Mouse (Mus musculus) small intestine, adult 2 months (tissue): ENCODE results near the gene Wnt10a. TPM values are rescaled to one million over a fixed set of nuclear protein-coding genes. Genes with fewer than 3 reads are reported as not detected.
A peak's percentile ranks its signal among the peaks of the same experiment; 100 is the strongest.

Experiments used
- H3K27ac ChIP-seq: fragments of 200-500 bp; 2 replicates; pipeline ENCODE4 v1.5.1; 2012; ENCODE audit warnings: low read depth, low read length, control low read depth, inconsistent platforms; ENCODE audit not compliant: insufficient read depth
- H3K27me3 ChIP-seq: fragments of 200-500 bp; 2 replicates; pipeline ENCODE4 v1.6.1; 2012; ENCODE audit warnings: mild to moderate bottlenecking, moderate library complexity, low read length, inconsistent platforms; ENCODE audit not compliant: control insufficient read depth, insufficient read depth
- H3K36me3 ChIP-seq: fragments of 200-500 bp; 2 replicates; pipeline ENCODE4 v1.6.1; 2012; ENCODE audit warnings: mild to moderate bottlenecking, low read length, control low read depth, inconsistent platforms; ENCODE audit not compliant: control insufficient read depth, insufficient read depth
- H3K4me1 ChIP-seq: fragments of 200-500 bp; 2 replicates; pipeline ENCODE4 v1.6.1; 2012; ENCODE audit warnings: low read length, inconsistent platforms, mixed read lengths; ENCODE audit not compliant: control insufficient read depth, insufficient read depth, insufficient read length
- H3K4me3 ChIP-seq: fragments of 200-500 bp; 2 replicates; pipeline ENCODE4 v1.5.1; 2012; ENCODE audit warnings: low read depth, mild to moderate bottlenecking, control low read depth, inconsistent platforms, low read length, moderate library complexity
- CTCF ChIP-seq: fragments of 200-500 bp; IDR thresholded peaks from 2 replicates; pipeline ENCODE4 v1.5.1; 2012; ENCODE audit warnings: low read depth, mild to moderate bottlenecking, control low read depth, inconsistent platforms, low read length, moderate library complexity, mixed read lengths; ENCODE audit not compliant: insufficient replicate concordance, insufficient read length; ENCODE audit errors: extremely low read depth
- POLR2A ChIP-seq: fragments of 200-500 bp; IDR thresholded peaks from 2 replicates; pipeline ENCODE4 v1.6.1; 2012; ENCODE audit warnings: low read depth, mild to moderate bottlenecking, control low read depth, inconsistent platforms, low read length, moderate library complexity
- WGBS: fragments of 180-500 bp; shearing (Covaris S2); methylation state at CpG from one replicate; pipeline ENCODE4 v1.1.7; 2018; 5-methylcytosine and 5-hydroxymethylcytosine counted together
- polyA plus RNA-seq: library from polyadenylated mRNA; depleted of rRNA; stranded (reverse); fragments of >200 nt; gene quantifications from 2 replicates; pipeline ENCODE4 v1.2.3, GENCODE M21; 2012; rRNA removed

Gene Wnt10a
- 0.14 and 0.57 TPM in 2 replicates for polyA plus RNA-seq

DNA sequence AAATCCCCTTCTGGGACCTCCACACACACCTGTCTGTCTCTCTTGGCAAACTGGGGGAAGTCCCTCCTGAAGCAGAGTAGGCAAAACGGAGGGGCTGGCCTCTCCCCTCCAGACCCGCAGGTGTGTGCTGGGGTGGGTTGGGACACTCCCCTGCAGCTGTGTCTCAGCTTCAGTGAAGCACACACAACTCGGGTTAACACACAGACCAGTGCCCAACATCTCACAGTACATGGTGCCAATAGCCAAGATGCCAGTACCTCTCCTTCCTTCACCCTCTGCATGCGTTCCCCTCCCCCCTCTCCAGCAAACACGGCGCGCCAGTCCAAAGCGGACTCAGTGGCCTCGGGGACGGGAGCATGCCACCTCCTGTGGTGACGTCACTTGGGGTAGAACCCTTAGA, at the start of gene Wnt10a:
Gene Wnt10a (plus strand): TSS at position 268 of the 400 bp plus-strand sequence.
- H3K4me3 ChIP-seq: peak within 1 kb of the TSS; percentile 29; the same call in 1 of the 2 replicates
- peaks cover 65% of the 10 kb centered on the region for H3K27me3 ChIP-seq
- H3K36me3 ChIP-seq: no peaks in the 10 kb centered on the region
- TF ChIP-seq CTCF: no peak
- no peak for TF ChIP-seq POLR2A
- WGBS: 3% methylated on average over 11 of the region's 11 CpGs
- H3K27ac ChIP-seq: no peak within 1 kb of the TSS
- H3K4me1 ChIP-seq: no peaks in the 10 kb centered on the region; the same call in 1 of the 2 replicates

DNA sequence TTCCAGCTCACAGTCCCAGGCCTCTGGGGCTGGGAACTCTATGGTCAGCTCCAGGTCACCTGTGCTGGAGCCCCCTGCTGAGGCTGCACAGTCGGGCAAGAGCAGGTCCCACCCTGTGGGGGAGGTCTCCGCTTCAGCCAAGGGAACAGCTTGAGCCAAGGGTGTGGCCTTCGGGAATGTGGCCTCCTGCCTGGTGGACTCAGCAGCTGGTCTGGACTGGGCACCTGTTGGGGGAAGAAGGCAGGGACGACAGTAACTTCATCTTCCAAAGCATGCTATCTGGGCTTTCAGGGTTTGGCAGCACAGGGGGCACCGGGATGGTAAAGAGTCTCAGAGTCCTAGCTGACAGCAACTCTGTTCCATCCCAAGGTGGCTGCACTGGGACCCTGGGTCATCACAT, 44.0 kb upstream of the Wnt10a start:
- H3K4me3 ChIP-seq: no peak overlapping the region
- no peaks in the 10 kb centered on the region for H3K27me3 ChIP-seq
- WGBS: 61% methylated on average over 5 of the region's 5 CpGs
- H3K4me1 ChIP-seq: peaks cover 20% of the 10 kb centered on the region
- H3K27ac ChIP-seq: no peak overlapping the region
- TF ChIP-seq POLR2A (no peak), CTCF (no peak)
- no peaks in the 10 kb centered on the region for H3K36me3 ChIP-seq

DNA sequence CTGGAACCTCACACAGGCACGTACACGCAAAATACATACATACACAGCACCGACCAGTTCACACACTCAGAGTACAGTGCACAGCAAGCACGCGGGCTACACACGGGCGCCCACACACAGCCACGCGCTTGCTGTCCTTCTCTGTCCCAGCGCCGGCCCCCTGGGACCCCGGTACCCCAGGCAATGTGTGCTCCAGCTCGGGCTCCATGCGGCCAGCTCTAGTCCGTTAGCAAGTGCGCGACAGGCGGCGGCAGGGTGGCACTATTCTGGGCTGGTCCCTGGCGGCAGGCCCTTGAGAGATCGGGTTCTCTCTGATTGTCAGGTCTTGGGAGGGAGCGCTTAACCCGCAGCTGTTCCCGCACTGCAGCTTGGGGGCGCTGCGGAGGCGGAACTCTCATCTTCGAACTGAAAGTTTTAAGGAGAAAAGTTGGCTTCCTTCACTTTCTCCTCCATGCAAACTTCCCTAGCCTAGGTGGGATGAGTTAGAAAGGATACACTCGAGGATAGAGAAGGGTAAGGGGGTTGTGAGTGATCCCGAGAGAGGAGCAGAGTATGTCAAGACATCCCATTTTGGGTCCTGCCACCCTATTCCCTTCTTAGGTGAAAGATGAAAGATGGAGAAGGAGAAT, 42.6 kb upstream of the Wnt10a start, which contains the start of gene Prkag3:
Gene Prkag3 (minus strand): TSS at position 579 of the 629 bp plus-strand sequence.
- H3K27ac ChIP-seq: no peak within 1 kb of the TSS
- no peak for TF ChIP-seq POLR2A
- TF ChIP-seq CTCF: peak; percentile 67; the same call in 1 of the 2 replicates
- H3K36me3 ChIP-seq: no peaks in the 10 kb centered on the region
- H3K4me1 ChIP-seq: peaks cover 27% of the 10 kb centered on the region
- no peaks in the 10 kb centered on the region for H3K27me3 ChIP-seq
- 14% methylated on average over 30 of the region's 30 CpGs for WGBS
- peak within 1 kb of the TSS; percentile 46 for H3K4me3 ChIP-seq

DNA sequence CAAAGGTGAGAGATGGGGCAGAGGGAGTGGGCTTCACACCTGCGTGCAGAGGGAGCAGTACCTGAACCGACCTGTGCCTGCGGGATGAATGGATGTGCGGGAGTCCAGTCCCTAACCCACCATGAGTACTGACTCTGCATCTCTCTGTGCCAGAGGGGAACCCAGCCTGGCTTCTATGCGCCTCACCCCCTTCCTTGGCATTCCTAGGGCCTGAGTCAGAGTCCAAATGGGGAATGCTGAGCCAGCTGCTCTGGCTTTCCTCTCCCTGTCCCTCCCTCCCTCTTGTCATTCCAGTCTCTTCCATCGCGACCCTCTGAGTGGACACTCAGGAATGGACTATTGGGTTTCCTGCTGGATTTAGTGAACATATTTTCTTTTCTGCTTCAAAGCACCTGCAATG, 42.0 kb upstream of the Wnt10a start:
- no peak for TF ChIP-seq CTCF
- TF ChIP-seq POLR2A: no peak
- Histone ChIP-seq H3K4me1 (peaks cover 32% of the 10 kb centered on the region), H3K36me3 (no peaks in the 10 kb centered on the region), H3K4me3 (no peak overlapping the region), H3K27me3 (no peaks in the 10 kb centered on the region), H3K27ac (no peak overlapping the region)
- 53% methylated on average over 7 of the region's 7 CpGs for WGBS

DNA sequence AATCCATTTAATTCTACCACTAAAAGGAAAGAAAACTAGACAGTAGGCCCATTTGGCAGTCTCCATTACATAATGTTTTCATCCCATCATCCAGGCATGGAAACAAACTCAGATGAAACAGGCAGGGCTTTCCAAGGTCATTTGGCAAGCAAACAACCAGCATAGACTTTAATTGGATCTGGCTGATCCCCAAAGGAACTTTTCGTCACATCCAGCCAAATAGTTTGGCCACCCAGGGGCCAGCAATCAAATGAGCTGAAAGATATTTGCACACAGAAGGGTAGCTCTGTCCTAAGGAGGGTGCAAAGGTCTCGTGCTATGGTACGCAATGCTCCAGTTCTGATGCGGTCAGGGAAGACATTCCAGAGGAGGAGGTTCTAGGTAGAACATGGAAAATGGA, 40.6 kb upstream of the Wnt10a start:
- peak overlapping the region; percentile 70 for H3K27ac ChIP-seq

DNA sequence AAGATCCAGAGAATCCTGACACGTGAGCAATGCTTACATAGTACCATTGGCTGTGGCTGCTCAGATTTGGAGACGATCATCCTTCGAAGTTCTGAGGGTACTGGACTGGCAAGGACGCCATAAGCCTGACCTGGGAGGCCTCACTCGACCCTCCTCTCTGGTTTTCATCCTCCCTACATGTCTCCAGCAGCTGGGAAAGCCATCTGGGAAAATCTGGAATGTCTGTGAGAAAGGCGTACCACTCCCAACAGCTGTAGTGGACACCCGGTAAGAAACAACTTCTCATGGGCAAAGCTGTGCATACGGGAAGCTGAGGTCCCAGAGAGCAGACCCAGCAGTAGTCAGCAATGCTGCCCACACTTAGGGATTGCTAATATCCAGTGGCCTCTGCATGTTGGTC, 39.2 kb upstream of the Wnt10a start:
- Histone ChIP-seq H3K4me3 (no peak overlapping the region), H3K4me1 (peaks cover 36% of the 10 kb centered on the region), H3K36me3 (no peaks in the 10 kb centered on the region), H3K27me3 (no peaks in the 10 kb centered on the region), H3K27ac (no peak overlapping the region)
- WGBS: 89% methylated on average over 8 of the region's 8 CpGs
- TF ChIP-seq POLR2A (no peak), CTCF (no peak)

More for the DNA sequence above, 40.6 kb upstream of the Wnt10a start:
- Histone ChIP-seq H3K4me1 (peaks cover 36% of the 10 kb centered on the region), H3K4me3 (no peak overlapping the region), H3K27me3 (no peaks in the 10 kb centered on the region), H3K36me3 (no peaks in the 10 kb centered on the region)
- no peak for TF ChIP-seq CTCF
- TF ChIP-seq POLR2A: no peak
- WGBS: 25% methylated on average over 4 of the region's 4 CpGs

DNA sequence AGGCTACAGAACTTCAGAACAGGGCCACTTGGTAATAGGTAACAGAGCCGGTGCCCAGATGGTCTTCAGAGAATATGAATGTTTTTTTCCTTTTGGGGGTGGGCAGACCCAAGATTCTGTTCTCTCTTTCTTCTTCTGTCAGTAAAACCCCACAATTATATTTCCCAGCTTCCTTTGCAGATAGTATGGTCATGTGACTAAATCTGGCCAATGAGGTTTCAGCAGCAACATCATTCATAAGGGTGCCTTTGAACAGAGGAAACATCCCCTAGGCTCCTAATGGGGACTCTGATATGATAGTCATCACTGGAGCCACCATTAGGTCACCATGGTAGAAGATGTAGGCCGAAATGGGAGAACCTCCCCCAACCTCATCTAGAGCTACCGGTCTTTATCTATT, 38.5 kb upstream of the Wnt10a start:
- Histone ChIP-seq H3K36me3 (no peaks in the 10 kb centered on the region), H3K4me1 (peaks cover 36% of the 10 kb centered on the region), H3K4me3 (no peak overlapping the region), H3K27ac (no peak overlapping the region), H3K27me3 (no peaks in the 10 kb centered on the region)
- TF ChIP-seq POLR2A (no peak), CTCF (no peak)
- 97% methylated on average over 3 of the region's 3 CpGs for WGBS
